Mouse (Mus musculus) limb, embryonic 15.5 days (tissue): ENCODE measurements around the gene Gm20741. TPM values are rescaled to one million over a fixed set of nuclear protein-coding genes. Genes with fewer than 3 reads are reported as not detected.

Experiments
- ATAC-seq: fragments of 200-750 bp; cut with Nextera tagmentation; 2 replicates; pipeline ENCODE4 v1.8.0; 2017; ENCODE audit warnings: low read depth, moderate TSS enrichment; ENCODE audit not compliant: insufficient number of reproducible peaks, low FRiP score, low TSS enrichment
- H3K27ac ChIP-seq: fragments of 300-500 bp; sonication (generic); 2 replicates; pipeline ENCODE4 v1.5.1; 2015; ENCODE audit warnings: moderate library complexity, mild to moderate bottlenecking, inconsistent platforms
- H3K27me3 ChIP-seq: fragments of 300-500 bp; sonication (generic); 2 replicates; pipeline ENCODE4 v1.6.1; 2015; ENCODE audit warnings: inconsistent platforms
- H3K36me3 ChIP-seq: fragments of 300-500 bp; sonication (generic); 2 replicates; pipeline ENCODE4 v1.6.1; 2015; ENCODE audit warnings: inconsistent platforms
- H3K4me1 ChIP-seq: fragments of 300-500 bp; sonication (generic); 2 replicates; pipeline ENCODE4 v1.6.1; 2015; ENCODE audit warnings: inconsistent platforms
- H3K4me2 ChIP-seq: fragments of 300-500 bp; sonication (generic); 2 replicates; pipeline ENCODE4 v1.6.1; 2015; ENCODE audit warnings: mild to moderate bottlenecking, inconsistent platforms
- H3K4me3 ChIP-seq: fragments of 300-500 bp; sonication (generic); 2 replicates; pipeline ENCODE4 v1.5.1; 2015; ENCODE audit warnings: mild to moderate bottlenecking, inconsistent platforms
- H3K9ac ChIP-seq: fragments of 300-500 bp; sonication (generic); 2 replicates; pipeline ENCODE4 v1.6.1; 2015; ENCODE audit warnings: inconsistent platforms
- H3K9me3 ChIP-seq: fragments of 300-500 bp; sonication (generic); 2 replicates; pipeline ENCODE4 v1.6.1; 2016; ENCODE audit warnings: inconsistent platforms
- whole genome bisulfite sequencing: fragments of 180-500 bp; shearing (Covaris S2); methylation state at CpG from one replicate; pipeline ENCODE4 v1.1.7; 2015; 5-methylcytosine and 5-hydroxymethylcytosine counted together
- polyA plus RNA-seq: library from polyadenylated mRNA; unstranded; fragments of >200 nt; fragmentation: Nextera tagmentation; extraction: Ambion mirVana; gene quantifications from 2 replicates; pipeline ENCODE4 v1.2.1, GENCODE M21; 2015

Gm20741 gene
- 45.6 and 50.2 TPM in 2 replicates for polyA plus RNA-seq

DNA sequence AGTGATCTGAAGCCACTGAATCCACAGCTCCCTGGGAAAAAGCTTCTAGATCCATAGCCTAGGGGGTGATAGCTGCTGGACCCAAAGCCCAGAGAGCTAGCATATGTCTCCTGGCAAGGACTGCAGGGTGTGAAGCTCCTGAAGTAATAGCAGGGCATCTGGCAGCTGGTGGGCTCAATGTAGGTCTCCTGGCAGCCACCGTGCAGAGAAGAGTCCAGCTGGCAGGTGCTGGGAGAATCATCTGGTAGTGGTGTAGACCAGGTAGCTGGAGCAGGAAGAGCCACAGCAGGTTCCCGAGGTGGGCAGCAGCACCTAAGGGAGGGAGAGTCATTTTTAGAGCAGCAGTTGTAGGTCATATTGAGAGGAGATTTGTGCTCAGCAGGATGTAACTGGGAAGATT, at the start of gene Gm20741:
TSS of gene Gm20741 (minus strand) at position 394 of the 400 bp plus-strand sequence.
- no peaks in the 10 kb centered on the region for H3K36me3 ChIP-seq
- H3K27me3 ChIP-seq: no peaks in the 10 kb centered on the region
- H3K4me1 ChIP-seq: no peaks in the 10 kb centered on the region
- H3K4me2 ChIP-seq: no peak within 1 kb of the TSS
- H3K9me3 ChIP-seq: no peaks in the 10 kb centered on the region
- no peak within 1 kb of the TSS for H3K9ac ChIP-seq
- no peak for ATAC-seq
- H3K4me3 ChIP-seq: no peak within 1 kb of the TSS
- 64% methylated on average over 2 of the region's 2 CpGs for WGBS
- no peak within 1 kb of the TSS for H3K27ac ChIP-seq

DNA sequence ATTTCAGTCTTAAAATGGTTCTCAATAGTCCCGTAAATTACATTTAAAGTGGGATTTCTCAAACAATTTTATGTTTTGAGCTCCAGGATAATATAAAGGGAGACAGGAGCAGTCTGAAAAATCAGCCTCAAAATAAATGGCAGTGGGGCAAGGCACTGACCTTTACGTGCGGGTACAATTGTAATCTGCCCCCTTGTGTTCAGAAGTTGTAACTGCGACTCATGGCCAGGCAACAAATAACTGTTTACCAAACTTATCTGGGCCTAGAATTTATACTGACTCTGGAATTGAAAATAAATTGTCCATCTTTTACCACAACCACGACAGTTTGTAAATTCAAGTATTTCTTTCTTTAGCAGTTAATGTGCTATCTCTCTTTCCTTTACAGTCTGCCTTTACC, 39.4 kb upstream of the Gm20741 start:
- Histone ChIP-seq H3K36me3 (no peaks in the 10 kb centered on the region), H3K4me3 (no peak overlapping the region), H3K4me2 (no peak overlapping the region), H3K4me1 (no peaks in the 10 kb centered on the region), H3K9me3 (no peaks in the 10 kb centered on the region), H3K9ac (no peak overlapping the region), H3K27ac (no peak overlapping the region), H3K27me3 (no peaks in the 10 kb centered on the region)
- no peak for ATAC-seq
- 13% methylated on average over 5 of the region's 5 CpGs for WGBS

DNA sequence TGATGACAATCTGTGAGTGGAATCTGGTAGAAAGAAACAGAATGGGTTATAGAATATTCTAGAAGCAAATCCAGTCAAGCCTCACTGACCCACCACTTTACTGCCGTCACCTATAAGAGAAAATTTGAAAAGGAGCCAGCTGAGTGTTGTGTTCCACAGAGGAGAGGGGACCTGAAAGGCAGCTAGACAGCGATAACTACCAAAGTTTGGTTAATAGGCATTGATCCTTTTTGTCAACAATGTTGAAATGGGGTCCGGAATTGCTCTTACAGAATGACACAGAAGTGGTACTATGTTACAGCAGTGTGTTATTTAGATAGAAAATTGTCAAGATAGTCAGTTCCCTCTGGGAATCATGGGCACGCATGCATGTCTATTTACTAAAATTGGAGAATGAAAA, 36.5 kb upstream of the Gm20741 start:
- H3K9ac ChIP-seq: no peak overlapping the region
- no peak overlapping the region for H3K27ac ChIP-seq
- ATAC-seq: no peak
- H3K9me3 ChIP-seq: no peaks in the 10 kb centered on the region
- 86% methylated on average over 4 of the region's 4 CpGs for WGBS
- H3K4me2 ChIP-seq: no peak overlapping the region
- no peaks in the 10 kb centered on the region for H3K27me3 ChIP-seq
- no peaks in the 10 kb centered on the region for H3K4me1 ChIP-seq
- no peak overlapping the region for H3K4me3 ChIP-seq
- no peaks in the 10 kb centered on the region for H3K36me3 ChIP-seq

DNA sequence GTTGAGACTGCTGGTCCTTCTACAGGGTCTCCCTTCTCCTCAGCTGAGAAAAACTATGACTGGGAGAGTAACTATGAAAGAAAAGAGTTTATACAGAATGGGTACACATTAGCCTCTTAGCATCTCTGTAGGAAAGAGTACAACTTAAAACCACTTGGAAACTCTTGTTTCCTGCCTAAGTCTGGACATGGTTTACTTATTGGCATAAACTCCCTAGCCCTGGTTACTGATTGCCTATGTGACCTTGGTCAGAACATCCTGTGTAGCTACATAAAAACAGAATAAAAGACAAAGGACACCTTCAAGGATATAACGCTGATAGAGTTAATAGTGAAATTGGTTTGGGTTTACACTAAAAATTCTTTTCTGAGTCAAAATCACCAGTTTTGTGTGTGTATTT, 35.3 kb upstream of the Gm20741 start:
- H3K4me2 ChIP-seq: no peak overlapping the region
- no peaks in the 10 kb centered on the region for H3K4me1 ChIP-seq
- no peaks in the 10 kb centered on the region for H3K9me3 ChIP-seq
- H3K27ac ChIP-seq: no peak overlapping the region
- no peaks in the 10 kb centered on the region for H3K27me3 ChIP-seq
- no peaks in the 10 kb centered on the region for H3K36me3 ChIP-seq
- no peak for ATAC-seq
- no peak overlapping the region for H3K4me3 ChIP-seq
- H3K9ac ChIP-seq: no peak overlapping the region
- 85% methylated on average over 1 of the region's 1 CpGs for WGBS

DNA sequence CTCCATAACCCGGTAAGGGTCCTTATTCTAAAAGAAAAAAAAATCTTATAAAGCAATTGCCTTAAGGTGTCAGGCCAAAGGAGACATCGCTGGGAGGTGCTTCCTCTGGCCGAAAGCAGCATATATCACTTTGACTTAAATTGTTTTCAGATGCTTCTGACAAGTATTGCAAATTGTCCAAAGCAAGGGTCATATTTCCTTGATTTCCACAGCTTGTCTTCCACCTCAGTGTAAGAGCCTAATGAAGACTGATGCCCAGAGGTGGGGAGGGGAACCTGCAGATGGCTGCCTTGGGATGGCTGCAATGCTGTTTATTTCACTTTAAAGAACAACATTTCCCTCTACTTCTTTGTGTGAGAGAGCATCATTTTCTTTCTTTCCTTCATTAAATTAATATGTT, 15.0 kb upstream of the Gm20741 start:
- Histone ChIP-seq H3K27ac (no peak overlapping the region), H3K9ac (no peak overlapping the region), H3K4me2 (no peak overlapping the region), H3K4me1 (no peaks in the 10 kb centered on the region), H3K4me3 (no peak overlapping the region), H3K36me3 (no peaks in the 10 kb centered on the region), H3K9me3 (no peaks in the 10 kb centered on the region), H3K27me3 (no peaks in the 10 kb centered on the region)
- ATAC-seq: no peak
- 12% methylated on average over 3 of the region's 3 CpGs for WGBS

DNA sequence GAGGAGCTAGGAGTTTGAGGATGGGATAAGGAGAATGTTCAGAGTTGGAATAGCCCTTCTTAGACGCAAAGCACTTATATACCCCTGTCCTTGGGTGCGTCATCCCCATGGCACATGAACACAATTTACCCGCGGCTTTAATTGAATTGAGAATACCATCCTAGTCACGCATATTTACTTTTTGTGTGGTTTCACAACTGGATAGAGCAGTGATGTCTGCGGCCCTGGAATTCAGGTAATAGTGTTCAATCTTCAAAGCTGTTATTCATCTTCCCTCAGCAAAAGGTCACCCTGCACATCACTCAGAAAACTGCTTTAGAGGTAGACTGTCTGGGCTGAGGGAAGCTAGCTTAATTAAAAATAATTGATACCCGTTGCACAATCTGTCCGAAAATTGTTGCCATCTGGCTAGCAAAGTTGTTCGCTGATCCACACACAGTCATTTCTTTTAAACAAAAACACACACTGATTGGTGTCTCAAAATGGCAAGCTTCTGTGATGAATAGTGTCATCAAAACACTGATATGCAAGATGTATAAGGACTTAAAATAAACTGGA, 14.2 kb upstream of the Gm20741 start, which contains the start of gene Krtap14:
TSS of gene Krtap14 (minus strand) at position 51 of the 558 bp plus-strand sequence.
- H3K27ac ChIP-seq: no peak within 1 kb of the TSS
- H3K4me1 ChIP-seq: no peaks in the 10 kb centered on the region
- no peaks in the 10 kb centered on the region for H3K36me3 ChIP-seq
- H3K9ac ChIP-seq: no peak within 1 kb of the TSS
- no peaks in the 10 kb centered on the region for H3K9me3 ChIP-seq
- H3K4me3 ChIP-seq: no peak within 1 kb of the TSS
- no peaks in the 10 kb centered on the region for H3K27me3 ChIP-seq
- ATAC-seq: no peak
- WGBS: 51% methylated on average over 9 of the region's 9 CpGs
- H3K4me2 ChIP-seq: no peak within 1 kb of the TSS

DNA sequence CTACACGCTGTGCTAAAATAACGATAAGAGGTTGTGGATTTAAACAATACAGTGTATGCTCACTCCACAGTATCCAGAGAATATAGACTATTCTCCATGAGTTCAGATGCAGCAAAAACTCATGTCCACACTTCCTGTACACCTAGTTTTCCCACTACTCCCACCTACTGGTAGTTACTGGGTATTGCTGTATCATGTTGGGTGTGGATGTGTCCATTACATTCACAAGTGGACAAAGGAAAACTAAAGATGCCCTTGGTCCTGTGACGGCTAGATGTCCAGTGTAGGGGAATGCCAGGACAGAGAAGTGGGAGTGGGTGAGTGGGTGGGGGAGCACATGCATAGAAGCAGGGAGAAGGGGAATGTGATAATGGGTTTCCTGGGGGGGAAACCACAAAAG, 11.7 kb upstream of the Gm20741 start:
- H3K36me3 ChIP-seq: no peaks in the 10 kb centered on the region
- H3K4me2 ChIP-seq: no peak overlapping the region
- H3K4me1 ChIP-seq: no peaks in the 10 kb centered on the region
- ATAC-seq: no peak
- no peaks in the 10 kb centered on the region for H3K27me3 ChIP-seq
- no peak overlapping the region for H3K9ac ChIP-seq
- 87% methylated on average over 3 of the region's 3 CpGs for WGBS
- no peak overlapping the region for H3K4me3 ChIP-seq
- H3K27ac ChIP-seq: no peak overlapping the region
- H3K9me3 ChIP-seq: no peaks in the 10 kb centered on the region

DNA sequence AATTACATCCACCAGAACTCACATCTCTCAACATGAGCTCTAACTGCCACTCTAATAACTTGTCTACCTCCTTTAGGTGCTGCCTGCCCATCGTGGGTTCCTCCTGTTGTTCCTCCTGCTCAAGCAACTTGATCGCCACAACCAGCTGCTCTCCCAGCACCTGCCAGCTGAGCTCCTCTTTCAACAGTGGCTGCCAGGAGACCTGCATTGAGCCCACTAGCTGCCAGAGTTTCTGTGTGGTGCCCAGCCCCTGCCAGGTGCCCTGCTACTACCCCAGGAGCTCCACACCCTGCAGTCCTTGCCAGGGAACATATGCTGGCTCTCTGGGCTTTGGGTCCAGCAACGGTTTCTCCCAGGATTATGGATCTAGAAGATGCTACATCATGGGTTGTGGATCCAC, 8.0 kb upstream of the Gm20741 start, which contains the start of gene Krtap15:
TSS of gene Krtap15 (plus strand) at position 150 of the 400 bp plus-strand sequence.
- no peaks in the 10 kb centered on the region for H3K36me3 ChIP-seq
- no peak within 1 kb of the TSS for H3K9ac ChIP-seq
- no peaks in the 10 kb centered on the region for H3K9me3 ChIP-seq
- H3K4me1 ChIP-seq: no peaks in the 10 kb centered on the region
- H3K4me2 ChIP-seq: no peak within 1 kb of the TSS
- no peaks in the 10 kb centered on the region for H3K27me3 ChIP-seq
- no peak within 1 kb of the TSS for H3K4me3 ChIP-seq
- WGBS: 77% methylated on average over 3 of the region's 3 CpGs
- H3K27ac ChIP-seq: no peak within 1 kb of the TSS
- ATAC-seq: no peak

DNA sequence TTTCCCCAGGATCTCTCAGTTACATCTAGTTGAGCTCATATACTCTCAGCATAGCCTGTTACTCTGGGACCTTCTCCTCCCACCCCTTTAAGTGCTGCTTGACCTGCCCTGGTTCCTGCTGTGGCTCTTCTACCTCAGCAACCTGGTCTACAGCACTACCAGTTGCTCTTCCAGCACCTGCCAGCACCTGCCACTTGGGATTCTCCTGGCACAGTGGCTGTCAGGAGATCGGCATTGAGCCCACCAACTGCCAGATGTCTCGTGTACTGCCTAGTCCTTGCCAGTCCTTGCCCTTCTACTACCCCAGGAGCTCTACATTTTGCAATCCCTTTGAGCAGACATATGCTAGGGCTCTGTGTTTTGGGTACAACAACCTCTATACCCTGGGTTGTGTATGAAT, 25.2 kb downstream of the Gm20741 start:
- 76% methylated on average over 2 of the region's 2 CpGs for WGBS
- no peak overlapping the region for H3K4me2 ChIP-seq
- H3K27me3 ChIP-seq: no peaks in the 10 kb centered on the region
- H3K4me3 ChIP-seq: no peak overlapping the region
- no peak for ATAC-seq
- no peaks in the 10 kb centered on the region for H3K36me3 ChIP-seq
- H3K27ac ChIP-seq: no peak overlapping the region
- H3K9me3 ChIP-seq: no peaks in the 10 kb centered on the region
- no peak overlapping the region for H3K9ac ChIP-seq
- H3K4me1 ChIP-seq: no peaks in the 10 kb centered on the region

DNA sequence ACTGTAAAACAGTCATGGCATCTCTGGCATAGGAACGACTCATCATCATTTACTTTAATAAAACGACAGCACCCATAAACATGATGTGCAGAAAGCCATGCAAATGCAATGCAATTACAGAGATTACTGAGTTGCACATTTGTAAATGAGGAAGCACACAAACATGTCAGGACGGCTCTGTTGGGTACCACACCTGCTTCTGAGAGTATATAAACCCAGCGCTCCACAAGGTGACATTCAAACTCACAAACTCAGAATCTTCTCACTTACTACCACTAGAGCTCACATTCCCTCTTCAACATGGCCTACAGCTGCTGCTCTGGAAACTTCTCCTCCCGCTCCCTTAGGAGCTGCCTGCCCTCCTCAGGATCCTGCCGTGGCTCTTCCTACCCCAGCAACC, 34.4 kb downstream of the Gm20741 start, which contains the start of gene Gm5965:
TSS of gene Gm5965 (plus strand) at position 301 of the 400 bp plus-strand sequence.
- WGBS: 85% methylated on average over 6 of the region's 6 CpGs

DNA sequence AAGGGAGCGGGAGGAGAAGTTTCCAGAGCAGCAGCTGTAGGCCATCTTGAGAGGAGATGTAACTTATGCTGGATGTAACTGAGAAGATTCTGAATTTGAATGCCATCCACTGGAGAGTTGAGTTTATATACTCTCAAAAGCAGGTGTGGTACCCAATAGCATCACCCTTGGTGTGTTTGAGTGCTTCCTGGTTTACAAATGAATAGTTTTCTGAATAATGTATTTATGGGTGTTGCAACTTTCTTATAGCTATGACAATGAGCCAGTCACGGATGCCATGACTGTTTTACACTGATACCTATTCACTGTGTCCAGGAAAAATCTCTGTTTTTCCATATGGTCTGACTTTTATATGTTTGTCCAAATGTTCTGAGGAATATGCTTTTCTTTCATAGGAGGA, 37.9 kb downstream of the Gm20741 start, which contains the start of gene 2310057N15Rik:
TSS of gene 2310057N15Rik (minus strand) at position 101 of the 400 bp plus-strand sequence.
- no peaks in the 10 kb centered on the region for H3K4me1 ChIP-seq
- H3K9me3 ChIP-seq: no peaks in the 10 kb centered on the region
- H3K27ac ChIP-seq: no peak within 1 kb of the TSS
- no peak within 1 kb of the TSS for H3K4me3 ChIP-seq
- no peaks in the 10 kb centered on the region for H3K36me3 ChIP-seq
- H3K9ac ChIP-seq: no peak within 1 kb of the TSS
- WGBS: 92% methylated on average over 2 of the region's 2 CpGs
- H3K27me3 ChIP-seq: no peaks in the 10 kb centered on the region
- no peak for ATAC-seq
- H3K4me2 ChIP-seq: no peak within 1 kb of the TSS

More for the DNA sequence above, 34.4 kb downstream of the Gm20741 start, which contains the start of gene Gm5965:
- no peaks in the 10 kb centered on the region for H3K27me3 ChIP-seq
- no peak within 1 kb of the TSS for H3K4me3 ChIP-seq
- H3K4me2 ChIP-seq: no peak within 1 kb of the TSS
- H3K4me1 ChIP-seq: no peaks in the 10 kb centered on the region
- H3K9me3 ChIP-seq: no peaks in the 10 kb centered on the region
- no peak for ATAC-seq
- H3K27ac ChIP-seq: no peak within 1 kb of the TSS
- H3K36me3 ChIP-seq: no peaks in the 10 kb centered on the region
- no peak within 1 kb of the TSS for H3K9ac ChIP-seq
